ENCODE assay signal across 7 mouse cellular contexts in the genomic region with DNA sequence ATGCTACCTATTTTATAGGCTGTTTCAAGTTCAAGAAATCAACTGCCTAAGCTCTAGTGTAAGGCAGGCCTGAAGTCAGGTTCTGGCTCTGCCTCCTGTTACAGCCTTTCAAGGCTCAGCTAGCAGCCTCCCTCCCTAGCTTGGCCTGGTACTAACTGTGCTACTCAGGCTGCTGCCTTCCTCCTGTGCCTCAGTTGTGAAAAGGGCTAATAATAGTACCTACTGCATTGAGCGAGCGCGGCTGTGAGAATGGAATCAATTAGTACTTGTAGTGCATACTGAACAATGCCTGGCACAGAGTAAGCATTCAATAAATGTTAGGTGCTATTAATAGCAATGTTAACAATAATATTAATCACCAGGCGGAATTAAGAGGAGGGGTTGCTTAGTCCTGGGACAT. TPM values are rescaled to one million over a fixed set of nuclear protein-coding genes. Genes with fewer than 3 reads are reported as not detected.
DNase-seq lines count a peak whose midpoint lies in the region; ATAC-seq lines count a peak whose summit lies in the region.

No protein-coding gene starts in this region.

- WGBS in liver, embryonic 12.5 days (ENCODE audit: insufficient replicate concordance), result 87% methylated on average over 4 of the region's 4 CpGs
- WGBS in liver, embryonic 11.5 days, result 89% methylated on average over 4 of the region's 4 CpGs
- 46% methylated on average over 4 of the region's 4 CpGs for WGBS in embryonic facial prominence, embryonic 14.5 days
- 66% methylated on average over 4 of the region's 4 CpGs for WGBS in lung, embryonic 16.5 days

- H3K9ac ChIP-seq in liver, embryonic 12.5 days, result peak overlapping the region; percentile 73; the same call in 1 of the 2 replicates
- no peak overlapping the region for H3K9ac ChIP-seq in liver, embryonic 11.5 days (ENCODE audit: low read depth, low read length)
- no peak overlapping the region for H3K9ac ChIP-seq in embryonic facial prominence, embryonic 14.5 days (ENCODE audit: low read depth, low read length)
- peak overlapping the region; percentile 27 for H3K9ac ChIP-seq in lung, embryonic 16.5 days (ENCODE audit: low read length)

- intact Hi-C loops in heart, postnatal 25 days (cut with DNase I), result loop anchor here (1.0 kb wide), 1 partner anchor 35 kb away; no protein-coding TSS in a partner anchor

- peaks cover 99% of the 10 kb centered on the region for H3K4me1 ChIP-seq in liver, embryonic 12.5 days
- H3K4me1 ChIP-seq in liver, embryonic 11.5 days (replicated peaks; ENCODE audit: control insufficient read depth, insufficient read depth, low read length), result peaks cover 58% of the 10 kb centered on the region
- H3K4me1 ChIP-seq in embryonic facial prominence, embryonic 14.5 days (ENCODE audit: control insufficient read depth, insufficient read depth, low read length), result peaks cover 32% of the 10 kb centered on the region
- H3K4me1 ChIP-seq in lung, embryonic 16.5 days (replicated peaks; ENCODE audit: control insufficient read depth, insufficient read depth, low read length), result peaks cover 68% of the 10 kb centered on the region

- no peak for ATAC-seq in liver, embryonic 12.5 days
- ATAC-seq in liver, embryonic 11.5 days (replicated peaks; ENCODE audit: low FRiP score), result no peak
- 0 out of 2 replicates have a peak, but pooled peaks have one; percentile 9 for ATAC-seq in embryonic facial prominence, embryonic 14.5 days (ENCODE audit: low read depth)
- ATAC-seq in lung, embryonic 16.5 days (ENCODE audit: low read depth), result peak; percentile 27

- no peaks in the 10 kb centered on the region for H3K27me3 ChIP-seq in liver, embryonic 12.5 days (replicated peaks)
- H3K27me3 ChIP-seq in liver, embryonic 11.5 days (replicated peaks; ENCODE audit: control insufficient read depth, insufficient read depth, low read length), result no peaks in the 10 kb centered on the region
- H3K27me3 ChIP-seq in embryonic facial prominence, embryonic 14.5 days (replicated peaks; ENCODE audit: control insufficient read depth, insufficient read depth, low read length), result no peaks in the 10 kb centered on the region
- no peaks in the 10 kb centered on the region for H3K27me3 ChIP-seq in lung, embryonic 16.5 days (ENCODE audit: control insufficient read depth, insufficient read depth, low read depth, low read length)

- no peak overlapping the region for H3K4me3 ChIP-seq in liver, embryonic 12.5 days
- no peak overlapping the region for H3K4me3 ChIP-seq in liver, embryonic 11.5 days (ENCODE audit: low read depth, low read length)
- H3K4me3 ChIP-seq in embryonic facial prominence, embryonic 14.5 days (ENCODE audit: low read depth, low read length), result no peak overlapping the region
- no peak overlapping the region for H3K4me3 ChIP-seq in lung, embryonic 16.5 days (ENCODE audit: low read length)

- H3K9me3 ChIP-seq in liver, embryonic 12.5 days (replicated peaks), result no peaks in the 10 kb centered on the region
- no peaks in the 10 kb centered on the region for H3K9me3 ChIP-seq in liver, embryonic 11.5 days (ENCODE audit: control insufficient read depth, low read length)
- no peaks in the 10 kb centered on the region for H3K9me3 ChIP-seq in embryonic facial prominence, embryonic 14.5 days (ENCODE audit: control insufficient read depth, low read length)
- no peaks in the 10 kb centered on the region for H3K9me3 ChIP-seq in lung, embryonic 16.5 days (ENCODE audit: control insufficient read depth, low read length)

- H3K4me2 ChIP-seq in liver, embryonic 12.5 days, result 0 out of 2 replicates have a peak overlapping the region, but pooled peaks have one; percentile 2
- H3K4me2 ChIP-seq in liver, embryonic 11.5 days, result no peak overlapping the region
- no peak overlapping the region for H3K4me2 ChIP-seq in embryonic facial prominence, embryonic 14.5 days (ENCODE audit: low read depth, low read length)
- peak overlapping the region; percentile 28 for H3K4me2 ChIP-seq in lung, embryonic 16.5 days (ENCODE audit: low read depth, low read length)

- no peak for DNase-seq in liver, embryonic 11.5 days (ENCODE audit: low spot score)
- peak; percentile 50 for DNase-seq in embryonic facial prominence, embryonic 14.5 days (ENCODE audit: low spot score)
- peak; percentile 40 for DNase-seq in heart, postnatal 25 days (ENCODE audit: low spot score)
- no peak for DNase-seq in urinary bladder, postnatal 4 days (ENCODE audit: low spot score in 2 of 2)
- no peak for DNase-seq in adrenal gland, adult 8-10 months

- peak overlapping the region; percentile 100 for H3K27ac ChIP-seq in liver, embryonic 12.5 days
- no peak overlapping the region for H3K27ac ChIP-seq in liver, embryonic 11.5 days (ENCODE audit: low read depth, low read length)
- H3K27ac ChIP-seq in embryonic facial prominence, embryonic 14.5 days (replicated peaks; ENCODE audit: low read depth, low read length), result peak overlapping the region; percentile 56
- peak overlapping the region; percentile 98 for H3K27ac ChIP-seq in lung, embryonic 16.5 days (ENCODE audit: low read length)

- peaks cover 72% of the 10 kb centered on the region for H3K36me3 ChIP-seq in liver, embryonic 12.5 days
- peaks cover 4% of the 10 kb centered on the region; the same call in 1 of the 2 replicates for H3K36me3 ChIP-seq in liver, embryonic 11.5 days (ENCODE audit: control insufficient read depth, insufficient read depth, low read length)
- peaks cover 14% of the 10 kb centered on the region for H3K36me3 ChIP-seq in embryonic facial prominence, embryonic 14.5 days (ENCODE audit: control insufficient read depth, insufficient read depth, low read length)
- H3K36me3 ChIP-seq in lung, embryonic 16.5 days (ENCODE audit: control insufficient read depth, insufficient read depth, low read length), result peaks cover 9% of the 10 kb centered on the region

RNA-seq across cellular contexts. Expression of a gene that starts 11.6 kb away (rescaled TPM):
- polyA plus RNA-seq in liver, embryonic 12.5 days (2016; fragmentation: Nextera tagmentation; extraction: Ambion mirVana), result 127 and 137 TPM in 2 replicates
- polyA plus RNA-seq in liver, embryonic 11.5 days (2014; fragmentation: Nextera tagmentation; extraction: Ambion mirVana), result 61.7 and 69.3 TPM in 2 replicates
- 77.3 and 86.7 TPM in 2 replicates for polyA plus RNA-seq in embryonic facial prominence, embryonic 14.5 days (2014; fragmentation: Nextera tagmentation; extraction: Ambion mirVana)
- total RNA-seq in heart, postnatal 25 days (2021), result 10 to 100 TPM; 58.6 to 59.0 TPM
- 120 and 121 TPM in 2 replicates for polyA plus RNA-seq in lung, embryonic 16.5 days (2015; fragmentation: Nextera tagmentation; extraction: Ambion mirVana)
- 10 to 100 TPM; 58.5 to 74.6 (median 72.0) TPM for total RNA-seq in adrenal gland, adult 8-10 months (2022)

RNA-seq across cellular contexts. Expression of a gene that starts 27.8 kb away (rescaled TPM):
- 88.0 and 89.9 TPM in 2 replicates for polyA plus RNA-seq in liver, embryonic 12.5 days (2016; fragmentation: Nextera tagmentation; extraction: Ambion mirVana)
- 107 and 118 TPM in 2 replicates for polyA plus RNA-seq in liver, embryonic 11.5 days (2014; fragmentation: Nextera tagmentation; extraction: Ambion mirVana)
- polyA plus RNA-seq in embryonic facial prominence, embryonic 14.5 days (2014; fragmentation: Nextera tagmentation; extraction: Ambion mirVana), result 69.3 and 87.9 TPM in 2 replicates
- total RNA-seq in heart, postnatal 25 days (2021), result 1 to 10 TPM; 1.5 to 1.6 TPM
- polyA plus RNA-seq in lung, embryonic 16.5 days (2015; fragmentation: Nextera tagmentation; extraction: Ambion mirVana), result 85.8 and 101 TPM in 2 replicates
- 1 to 10 TPM; 1.9 to 2.1 (median 1.9) TPM for total RNA-seq in adrenal gland, adult 8-10 months (2022)

Comparison
In these comparisons a context has a peak if more than half of its experiments do, and no peak if none do; other contexts are left out.
1. H3K4me2 ChIP-seq: peak in liver, embryonic 12.5 days (single experiment) and lung, embryonic 16.5 days (single experiment); none in liver, embryonic 11.5 days (single experiment) and embryonic facial prominence, embryonic 14.5 days (single experiment).
2. H3K9ac ChIP-seq: peak in liver, embryonic 12.5 days (single experiment) and lung, embryonic 16.5 days (single experiment); none in liver, embryonic 11.5 days (single experiment) and embryonic facial prominence, embryonic 14.5 days (single experiment).
3. ATAC-seq: peak in embryonic facial prominence, embryonic 14.5 days (single experiment) and lung, embryonic 16.5 days (single experiment); none in liver, embryonic 12.5 days (single experiment) and liver, embryonic 11.5 days (single experiment).
4. DNase-seq: peak in embryonic facial prominence, embryonic 14.5 days (single experiment) and heart, postnatal 25 days (single experiment); none in liver, embryonic 11.5 days (single experiment), urinary bladder, postnatal 4 days (0 of 2) and adrenal gland, adult 8-10 months (single experiment).